Mouse (Mus musculus): Measurements from ENCODE around the gene Foxred2. TPM values are rescaled to one million over a fixed set of nuclear protein-coding genes. Genes with fewer than 3 reads are reported as not detected.
A peak's percentile ranks its signal among the peaks of the same experiment; 100 is the strongest.

The Foxred2 gene
- polyA plus RNA-seq, 1 experiment from 2014 or later: 3.8 TPM

DNA sequence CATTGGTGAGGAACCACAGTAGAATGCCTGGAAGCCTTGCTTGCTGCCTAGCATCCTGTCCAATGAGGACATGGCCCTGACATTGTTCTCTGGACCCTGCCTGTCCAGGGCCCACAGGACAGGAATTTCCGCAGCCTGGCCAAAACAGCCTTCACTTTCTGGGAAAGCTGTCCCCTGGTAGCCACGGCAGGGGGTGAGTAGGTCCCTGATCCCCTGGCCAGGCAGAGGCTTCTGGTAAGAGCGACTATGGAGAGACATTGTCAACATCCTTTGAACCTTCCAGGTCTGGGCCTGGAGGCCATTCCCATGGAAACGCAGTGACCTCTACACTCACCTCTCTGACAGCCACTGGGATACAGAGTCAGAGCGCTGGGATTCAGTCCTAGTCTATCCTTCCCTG, 44.5 kb downstream of the Foxred2 start:
- Histone ChIP-seq H3K4me3 (no peak overlapping the region), H3K9me3 (no peaks in the 10 kb centered on the region), H3K9ac (no peak overlapping the region), H3K4me1 (peaks cover 32% of the 10 kb centered on the region), H3K27me3 (no peaks in the 10 kb centered on the region), H3K4me2 (no peak overlapping the region), H3K27ac (peak overlapping the region; percentile 83), H3K36me3 (peaks cover 12% of the 10 kb centered on the region; the same call in 1 of the 2 replicates)
- 40% methylated on average over 5 of the region's 5 CpGs for WGBS
- ATAC-seq (ENCODE audit: borderline replicate concordance, extremely low read depth, low FRiP score, low TSS enrichment): no peak

GRCm38 (mm10) chr15:77911065-77911464, 45.5 kb downstream of the Foxred2 start:
- H3K4me2 ChIP-seq: no peak overlapping the region

GRCm38 (mm10) chr15:77907646-77908518, 48.6 kb downstream of the Foxred2 start:
- H3K4me1 ChIP-seq: peaks cover 72% of the 10 kb centered on the region
- H3K36me3 ChIP-seq: no peaks in the 10 kb centered on the region

More at GRCm38 (mm10) chr15:77911065-77911464, 45.5 kb downstream of the Foxred2 start:
- no peak overlapping the region for H3K4me3 ChIP-seq
- H3K9ac ChIP-seq: no peak overlapping the region
- no peaks in the 10 kb centered on the region for H3K9me3 ChIP-seq
- peak overlapping the region; percentile 83 for H3K27ac ChIP-seq
- H3K27me3 ChIP-seq: no peaks in the 10 kb centered on the region
- peaks cover 42% of the 10 kb centered on the region for H3K4me1 ChIP-seq
- peak; percentile 74 for ATAC-seq (ENCODE audit: borderline replicate concordance, extremely low read depth, low FRiP score, low TSS enrichment)
- WGBS: 22% methylated on average over 2 of the region's 2 CpGs
- peaks cover 12% of the 10 kb centered on the region; the same call in 1 of the 2 replicates for H3K36me3 ChIP-seq

DNA sequence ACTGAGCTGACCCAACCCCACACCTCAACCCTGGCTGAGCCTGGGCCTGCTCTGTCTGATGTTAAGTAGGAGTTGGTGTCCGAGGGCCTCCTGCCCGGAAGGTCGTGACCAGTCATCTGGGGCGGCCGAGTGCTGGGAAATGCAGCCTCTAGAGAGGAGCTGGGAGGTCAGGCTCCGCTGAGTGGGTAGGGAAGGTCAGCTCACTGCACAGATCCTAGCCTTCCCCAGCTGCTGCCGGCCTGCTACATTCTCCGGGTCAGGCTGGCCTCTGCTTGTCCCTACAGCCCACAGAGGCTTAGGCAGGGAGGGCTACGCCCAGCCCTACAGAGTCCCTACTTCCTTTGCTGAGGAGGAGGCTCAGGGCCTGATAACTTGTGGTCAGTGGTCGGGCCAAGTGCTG, 50.0 kb downstream of the Foxred2 start:
- Histone ChIP-seq H3K4me2 (no peak overlapping the region), H3K9ac (0 out of 2 replicates have a peak overlapping the region, but pooled peaks have one; percentile 2), H3K27ac (peak overlapping the region; percentile 92), H3K9me3 (no peaks in the 10 kb centered on the region), H3K36me3 (no peaks in the 10 kb centered on the region), H3K4me3 (no peak overlapping the region), H3K27me3 (no peaks in the 10 kb centered on the region), H3K4me1 (peaks cover 60% of the 10 kb centered on the region)
- ATAC-seq (ENCODE audit: borderline replicate concordance, extremely low read depth, low FRiP score, low TSS enrichment): no peak
- 48% methylated on average over 10 of the region's 10 CpGs for WGBS

More at GRCm38 (mm10) chr15:77907646-77908518, 48.6 kb downstream of the Foxred2 start:
- Histone ChIP-seq H3K27me3 (no peaks in the 10 kb centered on the region), H3K9ac (no peak overlapping the region), H3K9me3 (no peaks in the 10 kb centered on the region), H3K4me2 (no peak overlapping the region), H3K4me3 (no peak overlapping the region), H3K27ac (peak overlapping the region; percentile 92)
- 42% methylated on average over 9 of the region's 9 CpGs for WGBS
- ATAC-seq (ENCODE audit: borderline replicate concordance, extremely low read depth, low FRiP score, low TSS enrichment): no peak

- peak overlapping the region; percentile 58; the same call in 1 of the 2 replicates for H3K4me2 ChIP-seq
Observed at GRCm38 (mm10) chr15:77906081-77906480, 50.4 kb downstream of the Foxred2 start.

GRCm38 (mm10) chr15:77905275-77905970, 51.1 kb downstream of the Foxred2 start:
- no peaks in the 10 kb centered on the region for H3K9me3 ChIP-seq
- H3K4me1 ChIP-seq: peaks cover 59% of the 10 kb centered on the region
- 4% methylated on average over 26 of the region's 26 CpGs for WGBS
- H3K9ac ChIP-seq: peak overlapping the region; percentile 32
- no peaks in the 10 kb centered on the region for H3K36me3 ChIP-seq
- peak overlapping the region; percentile 26 for H3K4me3 ChIP-seq
- H3K27ac ChIP-seq: peak overlapping the region; percentile 92
- peak overlapping the region; percentile 58 for H3K4me2 ChIP-seq
- ATAC-seq (ENCODE audit: borderline replicate concordance, extremely low read depth, low FRiP score, low TSS enrichment): peak; percentile 91
- H3K27me3 ChIP-seq: no peaks in the 10 kb centered on the region

More at GRCm38 (mm10) chr15:77906081-77906480, 50.4 kb downstream of the Foxred2 start:
- Histone ChIP-seq H3K9ac (peak overlapping the region; percentile 2; the same call in 1 of the 2 replicates), H3K4me1 (peaks cover 59% of the 10 kb centered on the region), H3K27ac (peak overlapping the region; percentile 92), H3K4me3 (no peak overlapping the region), H3K27me3 (no peaks in the 10 kb centered on the region), H3K36me3 (no peaks in the 10 kb centered on the region), H3K9me3 (no peaks in the 10 kb centered on the region)
- no peak for ATAC-seq (ENCODE audit: borderline replicate concordance, extremely low read depth, low FRiP score, low TSS enrichment)
- WGBS: 75% methylated on average over 8 of the region's 8 CpGs

GRCm38 (mm10) chr15:77904363-77904892, 52.1 kb downstream of the Foxred2 start:
- Histone ChIP-seq H3K9ac (no peak overlapping the region), H3K27ac (peak overlapping the region; percentile 92)
- no peak for ATAC-seq (ENCODE audit: borderline replicate concordance, extremely low read depth, low FRiP score, low TSS enrichment)

GRCm38 (mm10) chr15:77903176-77903575, 53.3 kb downstream of the Foxred2 start:
- H3K9ac ChIP-seq: 0 out of 2 replicates have a peak overlapping the region, but pooled peaks have one; percentile 7
- no peaks in the 10 kb centered on the region for H3K9me3 ChIP-seq
- H3K36me3 ChIP-seq: no peaks in the 10 kb centered on the region
- no peak overlapping the region for H3K4me2 ChIP-seq
- ATAC-seq (ENCODE audit: borderline replicate concordance, extremely low read depth, low FRiP score, low TSS enrichment): no peak
- peak overlapping the region; percentile 42 for H3K27ac ChIP-seq
- H3K27me3 ChIP-seq: no peaks in the 10 kb centered on the region
- 45% methylated on average over 5 of the region's 5 CpGs for WGBS
- H3K4me1 ChIP-seq: peaks cover 50% of the 10 kb centered on the region
- no peak overlapping the region for H3K4me3 ChIP-seq

More at GRCm38 (mm10) chr15:77904363-77904892, 52.1 kb downstream of the Foxred2 start:
- Histone ChIP-seq H3K9me3 (no peaks in the 10 kb centered on the region), H3K27me3 (no peaks in the 10 kb centered on the region), H3K4me3 (no peak overlapping the region), H3K4me2 (peak overlapping the region; percentile 58; the same call in 1 of the 2 replicates), H3K4me1 (peaks cover 56% of the 10 kb centered on the region), H3K36me3 (no peaks in the 10 kb centered on the region)
- 23% methylated on average over 12 of the region's 12 CpGs for WGBS

DNA sequence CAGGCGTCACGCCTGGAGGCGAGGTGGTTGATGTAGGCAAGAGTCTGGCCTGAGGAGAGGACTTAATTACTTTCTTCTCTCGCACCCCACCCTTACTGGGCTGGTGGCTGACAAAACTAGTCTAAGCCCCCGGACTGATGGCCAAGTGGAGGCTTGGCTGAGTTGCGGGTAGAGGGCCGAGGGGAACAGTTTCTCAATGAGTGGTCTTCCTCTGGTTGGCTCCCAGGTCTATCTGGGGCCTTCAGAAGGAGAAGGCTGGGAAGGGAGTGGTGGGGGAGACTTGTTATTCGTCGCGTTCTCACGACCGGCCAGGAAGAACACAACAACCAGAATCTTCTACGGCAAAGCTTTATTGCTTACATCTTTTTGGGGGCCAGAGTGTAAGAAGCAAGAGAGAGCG, 61.6 kb downstream of the Foxred2 start:
- Histone ChIP-seq H3K27me3 (no peaks in the 10 kb centered on the region), H3K27ac (no peak overlapping the region), H3K4me2 (no peak overlapping the region), H3K4me3 (no peak overlapping the region), H3K4me1 (peaks cover 22% of the 10 kb centered on the region), H3K9ac (no peak overlapping the region), H3K9me3 (no peaks in the 10 kb centered on the region), H3K36me3 (no peaks in the 10 kb centered on the region)
- 78% methylated on average over 13 of the region's 14 CpGs for WGBS
- ATAC-seq (ENCODE audit: borderline replicate concordance, extremely low read depth, low FRiP score, low TSS enrichment): no peak

DNA sequence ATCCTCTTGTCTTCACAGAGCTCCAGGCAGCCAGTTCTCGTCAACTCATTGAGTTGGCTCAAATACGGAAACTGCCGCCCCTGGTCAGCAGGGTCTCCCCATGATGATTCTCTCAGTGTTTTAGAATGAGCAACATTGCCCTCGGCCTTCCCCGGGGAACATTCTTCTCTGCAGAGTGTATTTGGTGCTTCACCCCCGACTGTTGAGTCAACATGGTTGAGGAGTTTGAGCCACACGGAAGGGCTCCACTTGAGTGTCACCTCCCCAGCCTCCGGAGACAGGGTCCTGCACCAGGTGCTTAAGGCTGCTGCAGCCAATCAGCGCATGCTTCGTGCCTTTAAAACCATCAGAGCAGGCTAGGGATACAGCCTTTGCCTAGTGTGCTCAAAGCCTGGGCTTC, 63.2 kb downstream of the Foxred2 start:
- no peak overlapping the region for H3K4me3 ChIP-seq
- no peaks in the 10 kb centered on the region for H3K9me3 ChIP-seq
- H3K36me3 ChIP-seq: no peaks in the 10 kb centered on the region
- peaks cover 27% of the 10 kb centered on the region for H3K4me1 ChIP-seq
- peak; percentile 66 for ATAC-seq (ENCODE audit: borderline replicate concordance, extremely low read depth, low FRiP score, low TSS enrichment)
- WGBS: 45% methylated on average over 10 of the region's 10 CpGs
- H3K27ac ChIP-seq: peak overlapping the region; percentile 81
- no peak overlapping the region for H3K9ac ChIP-seq
- H3K4me2 ChIP-seq: no peak overlapping the region
- no peaks in the 10 kb centered on the region for H3K27me3 ChIP-seq

DNA sequence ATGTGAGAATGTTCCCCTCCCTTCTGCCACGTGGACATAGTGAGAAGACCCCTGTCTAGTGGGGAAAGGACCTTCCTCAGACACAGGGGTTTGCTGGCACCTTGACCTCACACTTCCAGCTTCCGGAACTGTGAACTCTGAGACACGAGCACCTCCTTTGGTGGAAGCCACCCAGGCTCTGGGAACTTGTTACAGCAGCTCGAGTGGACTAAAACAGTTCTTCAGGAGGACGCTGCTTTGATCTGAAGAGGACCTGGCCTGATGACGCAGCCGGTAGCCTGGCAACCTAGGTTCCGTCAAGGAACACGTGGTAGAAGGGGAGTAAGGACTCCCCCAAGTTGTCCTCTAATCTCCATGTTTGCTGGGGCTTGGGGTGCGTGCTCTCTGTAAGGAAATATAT, 64.1 kb downstream of the Foxred2 start:
- ATAC-seq (ENCODE audit: borderline replicate concordance, extremely low read depth, low FRiP score, low TSS enrichment): no peak
- Histone ChIP-seq H3K27ac (peak overlapping the region; percentile 81), H3K36me3 (no peaks in the 10 kb centered on the region), H3K27me3 (no peaks in the 10 kb centered on the region), H3K4me1 (peaks cover 30% of the 10 kb centered on the region), H3K9me3 (no peaks in the 10 kb centered on the region), H3K4me2 (no peak overlapping the region), H3K4me3 (no peak overlapping the region), H3K9ac (no peak overlapping the region)
- 60% methylated on average over 10 of the region's 10 CpGs for WGBS

All from lung, embryonic 15.5 days (tissue).